Mouse (Mus musculus) intestine, embryonic 15.5 days (tissue): ENCODE measurements around the gene Hap1. TPM values are rescaled to one million over a fixed set of nuclear protein-coding genes. Genes with fewer than 3 reads are reported as not detected.

ENCODE experiments used
- ATAC-seq: fragments of 200-750 bp; cut with Nextera tagmentation; 2 replicates; pipeline ENCODE4 v1.8.0; 2017; ENCODE audit warnings: moderate TSS enrichment, moderate library complexity
- H3K27ac ChIP-seq: fragments of 300-500 bp; sonication (generic); 2 replicates; pipeline ENCODE4 v1.5.1; 2015; ENCODE audit warnings: mild to moderate bottlenecking, inconsistent platforms
- H3K27me3 ChIP-seq: fragments of 300-500 bp; sonication (generic); replicated peaks from 2 replicates; pipeline ENCODE4 v1.6.1; 2015; ENCODE audit warnings: inconsistent platforms
- H3K36me3 ChIP-seq: fragments of 300-500 bp; sonication (generic); 2 replicates; pipeline ENCODE4 v1.6.1; 2015; ENCODE audit warnings: inconsistent platforms
- H3K4me1 ChIP-seq: fragments of 300-500 bp; sonication (generic); replicated peaks from 2 replicates; pipeline ENCODE4 v1.6.1; 2015; ENCODE audit warnings: inconsistent platforms
- H3K4me2 ChIP-seq: fragments of 300-500 bp; sonication (generic); replicated peaks from 2 replicates; pipeline ENCODE4 v1.6.1; 2015; ENCODE audit warnings: mild to moderate bottlenecking, inconsistent platforms
- H3K4me3 ChIP-seq: fragments of 300-500 bp; sonication (generic); replicated peaks from 2 replicates; pipeline ENCODE4 v1.5.1; 2015; ENCODE audit warnings: inconsistent platforms
- H3K9ac ChIP-seq: fragments of 300-500 bp; sonication (generic); 2 replicates; pipeline ENCODE4 v1.6.1; 2015; ENCODE audit warnings: inconsistent platforms
- H3K9me3 ChIP-seq: fragments of 300-500 bp; sonication (generic); 2 replicates; pipeline ENCODE4 v1.6.1; 2016; ENCODE audit warnings: inconsistent platforms
- WGBS: fragments of 180-500 bp; shearing (Covaris S2); methylation state at CpG from one replicate; pipeline ENCODE4 v1.1.7; 2015; 5-methylcytosine and 5-hydroxymethylcytosine counted together
- polyA plus RNA-seq: library from polyadenylated mRNA; unstranded; fragments of >200 nt; fragmentation: Nextera tagmentation; extraction: Ambion mirVana; gene quantifications from 2 replicates; pipeline ENCODE4 v1.2.1, GENCODE M21; 2015

The Hap1 gene
- polyA plus RNA-seq, 1 experiment from 2014 or later: 15.5 TPM

DNA sequence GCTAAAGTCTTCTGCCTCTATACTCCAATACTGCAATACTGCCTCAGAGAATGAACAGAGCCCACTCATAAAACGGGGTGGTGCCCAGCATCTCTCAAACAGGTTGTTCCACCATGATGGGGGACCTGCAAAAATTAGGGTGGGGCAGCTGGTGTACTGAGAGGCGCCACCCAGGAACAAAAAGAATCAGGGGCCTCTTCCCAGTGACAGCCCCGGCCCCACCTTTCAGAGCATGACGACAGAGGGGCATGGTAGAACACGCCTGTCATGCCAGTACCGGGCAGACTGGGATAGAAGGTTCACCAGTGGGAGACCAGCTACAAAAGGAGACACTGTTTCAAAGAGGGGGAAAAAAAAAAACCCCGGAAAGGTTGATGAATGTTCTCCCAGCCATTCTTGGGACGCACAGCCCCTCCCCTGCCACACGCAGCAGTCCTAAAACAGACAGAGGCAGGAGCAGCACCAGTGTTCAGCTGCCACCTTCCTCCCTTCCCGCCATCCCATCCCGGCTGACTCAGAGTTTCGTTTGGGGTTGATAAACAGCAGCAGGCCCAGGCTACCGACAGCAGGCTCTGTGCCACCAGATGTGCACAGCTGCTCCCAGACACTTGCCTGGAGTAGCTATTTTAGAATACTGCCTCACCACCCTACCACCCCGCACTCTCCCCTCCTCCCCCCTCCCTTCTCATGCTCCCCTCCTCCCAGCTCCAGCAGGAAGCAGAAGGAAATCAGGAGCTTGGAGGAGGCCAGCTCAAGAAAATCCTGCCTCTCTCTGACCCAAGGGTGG is 31.9 kb upstream of the Hap1 start:
- H3K4me1 ChIP-seq: peaks cover 68% of the 10 kb centered on the region
- 17% methylated on average over 14 of the region's 14 CpGs for WGBS

DNA sequence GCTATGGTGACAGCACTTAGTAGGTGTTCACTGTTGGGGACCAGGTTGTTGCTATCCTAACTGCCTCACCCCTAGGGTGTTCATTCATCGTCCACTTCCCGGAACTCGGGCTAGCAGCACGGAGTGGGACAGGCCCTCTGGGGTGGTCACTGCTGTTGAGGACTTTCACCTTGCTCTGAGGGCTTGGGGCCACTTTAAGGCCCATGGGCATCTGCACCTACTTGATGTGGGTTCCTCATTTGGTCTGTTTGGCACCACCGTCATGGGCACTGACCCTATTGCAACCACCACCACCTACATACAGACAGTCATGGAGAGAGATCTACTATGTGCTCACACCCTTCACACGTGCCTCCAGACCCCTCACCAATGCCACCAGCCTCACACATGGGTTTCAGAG is 31.2 kb upstream of the Hap1 start:
- Histone ChIP-seq H3K27ac (peak overlapping the region; percentile 73), H3K27me3 (no peaks in the 10 kb centered on the region), H3K36me3 (peaks cover 24% of the 10 kb centered on the region), H3K4me3 (no peak overlapping the region), H3K9ac (no peak overlapping the region), H3K9me3 (no peaks in the 10 kb centered on the region), H3K4me2 (peak overlapping the region; percentile 45), H3K4me1 (peaks cover 64% of the 10 kb centered on the region)
- no peak for ATAC-seq
- WGBS: 79% methylated on average over 6 of the region's 6 CpGs

More for the DNA sequence above, 31.9 kb upstream of the Hap1 start:
- ATAC-seq: peak; percentile 55
- peaks cover 19% of the 10 kb centered on the region for H3K36me3 ChIP-seq
- no peak overlapping the region; the same call in 1 of the 2 replicates for H3K4me3 ChIP-seq
- H3K27me3 ChIP-seq: no peaks in the 10 kb centered on the region
- no peak overlapping the region for H3K9ac ChIP-seq
- peak overlapping the region; percentile 45 for H3K4me2 ChIP-seq
- peak overlapping the region; percentile 73 for H3K27ac ChIP-seq
- H3K9me3 ChIP-seq: no peaks in the 10 kb centered on the region

DNA sequence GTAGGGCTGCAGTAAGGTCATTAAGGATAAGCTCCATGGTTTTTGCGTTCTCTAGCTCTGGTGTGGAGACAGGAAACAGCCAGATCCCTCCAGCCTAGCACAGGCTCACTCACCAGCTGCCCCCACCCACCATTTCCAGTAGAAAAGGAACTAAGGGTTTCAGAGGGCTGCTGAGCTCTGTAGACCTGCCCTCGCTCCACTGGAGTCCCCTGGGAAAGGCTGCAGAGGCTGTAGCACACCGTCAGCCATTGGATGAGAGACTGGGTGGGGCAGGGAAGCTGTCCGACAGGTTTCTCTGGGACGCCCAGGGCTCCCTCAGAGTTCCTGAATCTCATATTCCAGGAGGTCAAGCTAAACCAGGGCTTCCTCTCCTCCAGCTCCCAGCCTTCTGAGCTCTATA is 30.7 kb upstream of the Hap1 start:
- peak overlapping the region; percentile 45 for H3K4me2 ChIP-seq
- 41% methylated on average over 5 of the region's 5 CpGs for WGBS
- peaks cover 27% of the 10 kb centered on the region for H3K36me3 ChIP-seq
- H3K27ac ChIP-seq: peak overlapping the region; percentile 73
- H3K4me3 ChIP-seq: 0 out of 2 replicates have a peak overlapping the region, but pooled peaks have one; percentile 2
- no peaks in the 10 kb centered on the region for H3K27me3 ChIP-seq
- H3K4me1 ChIP-seq: peaks cover 60% of the 10 kb centered on the region
- no peaks in the 10 kb centered on the region for H3K9me3 ChIP-seq
- peak; percentile 86 for ATAC-seq
- H3K9ac ChIP-seq: no peak overlapping the region

DNA sequence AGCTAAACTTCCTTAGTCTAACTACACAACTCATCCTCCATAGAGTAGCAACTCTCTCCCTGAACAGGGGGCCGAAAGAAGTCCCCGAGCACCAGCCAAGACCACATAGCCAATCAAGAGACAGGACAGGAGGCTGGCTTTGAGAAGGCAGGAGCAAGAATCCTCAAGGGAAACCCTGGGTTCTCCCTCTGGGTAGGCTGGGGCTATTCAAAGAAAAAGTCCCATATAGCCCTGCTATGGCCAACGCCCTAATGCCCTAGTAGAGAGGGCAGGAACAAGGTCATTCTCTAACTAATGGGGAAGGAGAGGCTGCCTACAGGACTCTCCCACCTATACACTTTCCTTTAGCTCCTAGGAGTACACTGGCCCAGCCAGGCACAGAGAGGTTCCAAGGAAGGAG is 29.1 kb upstream of the Hap1 start:
- H3K27ac ChIP-seq: no peak overlapping the region
- no peaks in the 10 kb centered on the region for H3K9me3 ChIP-seq
- no peak overlapping the region for H3K4me3 ChIP-seq
- H3K36me3 ChIP-seq: peaks cover 34% of the 10 kb centered on the region
- H3K27me3 ChIP-seq: no peaks in the 10 kb centered on the region
- 91% methylated on average over 3 of the region's 3 CpGs for WGBS
- H3K4me2 ChIP-seq: no peak overlapping the region
- no peak for ATAC-seq
- H3K4me1 ChIP-seq: peaks cover 45% of the 10 kb centered on the region
- no peak overlapping the region for H3K9ac ChIP-seq

DNA sequence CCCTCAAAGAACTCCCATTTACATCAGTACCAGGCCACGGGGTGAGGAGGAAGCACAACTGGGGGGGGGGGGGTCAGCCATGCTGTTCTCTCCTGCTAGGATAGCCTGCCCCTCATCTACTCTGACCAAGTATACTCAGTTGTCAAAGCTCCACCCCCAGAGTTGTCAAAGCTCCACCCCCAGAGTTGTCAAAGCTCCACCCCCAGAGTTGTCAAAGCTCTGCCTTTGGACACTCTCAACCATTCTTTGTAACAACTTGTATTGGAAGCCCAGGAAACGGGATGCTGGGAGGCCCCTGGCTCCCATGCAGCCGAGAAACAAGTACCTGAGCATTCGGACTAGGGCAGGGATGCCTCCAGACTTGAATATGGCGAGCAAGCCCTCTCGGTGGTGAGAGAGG is 26.8 kb upstream of the Hap1 start:
- 87% methylated on average over 6 of the region's 6 CpGs for WGBS
- H3K4me3 ChIP-seq: no peak overlapping the region
- H3K27ac ChIP-seq: no peak overlapping the region
- H3K9me3 ChIP-seq: no peaks in the 10 kb centered on the region
- no peak for ATAC-seq
- no peaks in the 10 kb centered on the region for H3K27me3 ChIP-seq
- no peak overlapping the region for H3K9ac ChIP-seq
- peaks cover 46% of the 10 kb centered on the region for H3K36me3 ChIP-seq
- H3K4me2 ChIP-seq: no peak overlapping the region
- peaks cover 22% of the 10 kb centered on the region for H3K4me1 ChIP-seq

DNA sequence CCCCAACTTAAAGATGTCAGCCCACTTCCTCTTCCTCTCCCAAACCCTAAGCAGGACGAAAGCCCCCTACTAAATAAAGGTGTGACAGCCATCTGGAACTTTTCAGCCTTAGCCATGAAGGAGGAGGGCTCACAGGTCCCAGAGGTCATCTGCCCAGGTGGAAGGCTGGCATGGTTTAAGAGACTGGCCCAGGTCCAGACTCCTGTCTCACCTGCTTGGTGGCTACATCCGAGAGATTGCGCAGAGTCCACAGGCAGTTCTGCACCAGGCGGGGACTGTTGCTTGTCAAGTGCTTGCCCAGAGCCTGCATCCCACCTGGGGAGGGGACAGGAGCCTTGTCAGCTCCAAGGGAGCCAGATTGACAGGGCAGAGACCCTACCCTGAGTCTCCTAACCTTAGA is 23.4 kb upstream of the Hap1 start:
- H3K9ac ChIP-seq: no peak overlapping the region
- no peak overlapping the region for H3K27ac ChIP-seq
- H3K4me1 ChIP-seq: no peaks in the 10 kb centered on the region
- 81% methylated on average over 4 of the region's 4 CpGs for WGBS
- no peaks in the 10 kb centered on the region for H3K9me3 ChIP-seq
- H3K4me2 ChIP-seq: no peak overlapping the region
- no peak for ATAC-seq
- peaks cover 52% of the 10 kb centered on the region for H3K36me3 ChIP-seq
- no peaks in the 10 kb centered on the region for H3K27me3 ChIP-seq
- H3K4me3 ChIP-seq: no peak overlapping the region

DNA sequence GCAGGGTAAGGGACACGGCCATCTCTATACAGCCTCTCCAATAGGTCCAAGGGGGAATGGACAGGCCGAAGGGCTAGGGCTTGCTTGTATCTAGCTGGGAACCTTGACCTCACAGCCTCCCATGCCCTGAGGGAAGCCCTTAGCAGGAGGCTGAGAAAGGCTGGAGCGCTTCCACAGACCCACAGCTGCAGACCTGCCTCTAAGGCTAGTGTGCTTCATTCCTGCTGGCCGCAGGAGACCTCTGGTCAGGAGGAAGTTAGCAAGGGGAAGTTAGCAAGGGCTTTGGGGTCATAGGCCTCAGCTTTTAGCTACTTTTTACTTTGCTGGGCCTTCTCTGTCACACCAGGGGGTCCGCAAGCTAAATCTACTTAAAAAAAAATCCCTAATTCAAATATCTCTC is 22.5 kb upstream of the Hap1 start:
- no peaks in the 10 kb centered on the region for H3K27me3 ChIP-seq
- H3K4me2 ChIP-seq: no peak overlapping the region
- H3K9ac ChIP-seq: no peak overlapping the region
- ATAC-seq: no peak
- H3K4me3 ChIP-seq: no peak overlapping the region
- H3K36me3 ChIP-seq: peaks cover 57% of the 10 kb centered on the region
- H3K9me3 ChIP-seq: no peaks in the 10 kb centered on the region
- H3K27ac ChIP-seq: no peak overlapping the region
- 96% methylated on average over 5 of the region's 5 CpGs for WGBS
- no peaks in the 10 kb centered on the region for H3K4me1 ChIP-seq

DNA sequence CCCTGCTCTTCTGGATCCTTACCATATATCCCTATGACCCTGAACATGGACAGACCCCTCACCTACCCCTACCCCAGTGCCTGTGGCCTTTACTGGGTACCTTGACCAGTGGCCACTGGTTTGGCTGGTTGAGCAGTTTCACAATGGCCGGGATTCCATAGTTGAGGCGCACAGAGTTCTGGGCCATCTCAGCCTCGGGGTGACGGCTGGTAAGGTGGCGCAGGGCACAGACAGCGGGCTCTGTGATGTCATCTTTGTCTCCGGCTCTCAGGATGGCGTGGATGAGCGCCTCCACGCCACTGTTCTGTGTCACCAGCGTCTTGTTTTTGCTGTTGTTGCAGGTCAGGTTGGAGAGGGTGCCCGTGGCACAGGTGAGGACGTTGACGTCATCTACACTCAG is 22.1 kb upstream of the Hap1 start:
- H3K27ac ChIP-seq: no peak overlapping the region
- no peak for ATAC-seq
- H3K27me3 ChIP-seq: no peaks in the 10 kb centered on the region
- H3K4me1 ChIP-seq: no peaks in the 10 kb centered on the region
- H3K9me3 ChIP-seq: no peaks in the 10 kb centered on the region
- H3K36me3 ChIP-seq: peaks cover 56% of the 10 kb centered on the region
- no peak overlapping the region for H3K4me3 ChIP-seq
- no peak overlapping the region for H3K4me2 ChIP-seq
- 96% methylated on average over 14 of the region's 14 CpGs for WGBS
- H3K9ac ChIP-seq: no peak overlapping the region

DNA sequence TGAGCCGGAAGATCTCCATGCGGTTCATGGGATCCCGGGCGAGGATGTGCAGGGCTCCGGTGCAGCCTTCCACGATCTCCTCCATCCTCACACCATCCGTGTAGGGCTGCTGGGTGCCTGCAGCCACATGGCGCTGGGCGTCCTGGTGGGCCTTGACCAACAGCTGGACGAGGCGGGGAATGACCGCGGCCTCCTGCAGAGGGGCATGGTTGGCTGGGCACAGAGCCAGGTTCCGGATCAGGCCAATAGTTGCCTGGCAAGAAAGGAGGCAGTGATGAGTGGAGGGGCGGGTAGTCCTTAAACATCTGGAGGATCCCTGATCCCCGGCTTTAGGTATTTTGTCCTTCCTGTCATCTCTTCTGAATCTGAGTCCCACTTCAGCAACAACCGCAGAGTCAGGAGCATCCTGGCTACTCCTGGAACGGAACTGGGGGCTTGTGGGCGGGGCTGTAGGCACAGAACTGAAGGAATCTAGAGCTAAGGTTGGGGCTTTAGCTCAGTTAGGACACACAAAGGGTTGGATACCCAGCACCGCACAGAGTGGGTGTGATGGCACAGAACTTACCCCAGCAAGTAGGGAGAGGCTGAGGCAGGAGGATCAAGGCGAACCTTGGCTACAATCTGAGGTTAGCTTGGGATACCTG is 20.9 kb upstream of the Hap1 start:
- no peak overlapping the region for H3K9ac ChIP-seq
- H3K9me3 ChIP-seq: no peaks in the 10 kb centered on the region
- WGBS: 92% methylated on average over 21 of the region's 21 CpGs
- no peaks in the 10 kb centered on the region for H3K4me1 ChIP-seq
- ATAC-seq: no peak
- peaks cover 56% of the 10 kb centered on the region for H3K36me3 ChIP-seq
- no peaks in the 10 kb centered on the region for H3K27me3 ChIP-seq
- H3K27ac ChIP-seq: no peak overlapping the region
- no peak overlapping the region for H3K4me2 ChIP-seq
- H3K4me3 ChIP-seq: no peak overlapping the region

DNA sequence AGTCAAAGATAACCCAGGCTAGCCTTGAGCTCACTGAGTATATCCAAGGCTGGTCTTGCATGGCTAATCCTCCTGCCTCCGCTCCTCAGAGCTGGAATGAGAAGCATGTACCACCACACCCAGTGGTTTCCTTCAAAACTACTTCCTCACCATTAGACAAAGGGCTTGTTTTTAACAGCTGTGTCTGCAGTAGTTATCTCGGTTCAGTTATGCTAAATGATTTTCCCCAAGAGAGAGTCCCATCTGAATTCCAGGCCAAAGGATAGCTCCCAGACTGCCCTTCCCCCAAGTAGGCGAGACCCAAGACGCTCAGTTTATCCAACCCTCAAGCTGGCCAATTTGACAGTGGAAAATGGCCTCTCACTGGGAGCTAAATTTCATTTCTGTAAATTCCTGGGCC is 20.1 kb upstream of the Hap1 start:
- Histone ChIP-seq H3K36me3 (peaks cover 60% of the 10 kb centered on the region), H3K9me3 (no peaks in the 10 kb centered on the region), H3K4me2 (no peak overlapping the region), H3K9ac (no peak overlapping the region), H3K27me3 (no peaks in the 10 kb centered on the region), H3K4me1 (no peaks in the 10 kb centered on the region), H3K27ac (no peak overlapping the region), H3K4me3 (no peak overlapping the region)
- no peak for ATAC-seq
- 79% methylated on average over 4 of the region's 4 CpGs for WGBS

DNA sequence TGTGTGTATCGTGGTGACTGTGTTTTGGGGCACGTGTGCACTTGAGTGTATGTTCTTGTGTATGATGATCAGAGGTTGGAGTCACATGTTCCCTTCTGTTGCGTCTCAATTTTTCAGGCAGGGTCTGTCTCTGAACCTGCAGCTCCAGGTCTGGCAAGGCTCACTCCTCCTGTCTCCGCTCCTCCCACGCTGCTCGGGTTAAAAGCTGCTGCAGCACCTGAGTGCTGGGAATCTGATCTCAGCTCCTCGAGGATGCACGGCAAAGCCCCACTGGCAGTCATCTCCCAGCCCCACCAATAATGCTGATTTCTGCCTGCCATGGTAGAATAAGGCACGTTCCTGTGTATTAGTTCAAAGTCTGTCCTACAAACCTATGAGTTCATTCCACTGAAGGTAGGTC is 19.2 kb upstream of the Hap1 start:
- H3K9ac ChIP-seq: no peak overlapping the region
- H3K4me3 ChIP-seq: no peak overlapping the region
- H3K4me2 ChIP-seq: no peak overlapping the region
- no peaks in the 10 kb centered on the region for H3K9me3 ChIP-seq
- ATAC-seq: no peak
- peaks cover 60% of the 10 kb centered on the region for H3K36me3 ChIP-seq
- 91% methylated on average over 9 of the region's 9 CpGs for WGBS
- H3K27me3 ChIP-seq: no peaks in the 10 kb centered on the region
- no peak overlapping the region for H3K27ac ChIP-seq
- H3K4me1 ChIP-seq: no peaks in the 10 kb centered on the region

DNA sequence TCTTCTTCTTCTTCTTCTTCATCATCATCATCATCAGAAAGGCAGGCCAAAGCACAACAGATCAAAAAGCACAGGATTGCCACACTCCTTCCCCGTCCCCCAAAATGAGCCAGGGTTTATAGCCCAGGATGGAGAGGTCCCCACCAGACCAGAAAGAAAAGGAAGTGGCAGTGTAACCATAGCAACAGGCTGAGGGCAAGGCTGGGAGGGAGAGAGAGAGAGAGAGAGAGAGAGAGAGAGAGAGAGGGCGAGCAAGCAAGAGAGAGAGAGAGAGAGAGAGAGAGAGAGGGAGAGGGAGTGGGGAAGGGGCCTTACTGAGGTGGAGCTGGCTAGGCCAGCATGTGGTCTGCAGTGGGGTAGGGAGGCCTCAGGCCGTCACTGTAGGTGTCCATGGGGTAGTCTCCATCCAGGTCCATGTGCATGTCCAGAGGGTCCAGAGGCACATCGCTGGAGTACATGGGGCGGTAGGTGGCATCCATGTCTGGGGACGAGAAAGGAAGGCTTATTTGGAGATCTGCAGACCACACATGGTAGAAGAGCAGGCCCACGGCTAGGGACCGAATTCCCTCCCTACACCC is 16.1 kb upstream of the Hap1 start:
- no peaks in the 10 kb centered on the region for H3K27me3 ChIP-seq
- H3K4me2 ChIP-seq: no peak overlapping the region
- no peak overlapping the region for H3K27ac ChIP-seq
- ATAC-seq: no peak
- peaks cover 47% of the 10 kb centered on the region for H3K36me3 ChIP-seq
- no peak overlapping the region for H3K9ac ChIP-seq
- 73% methylated on average over 8 of the region's 8 CpGs for WGBS
- H3K4me1 ChIP-seq: no peaks in the 10 kb centered on the region
- H3K9me3 ChIP-seq: no peaks in the 10 kb centered on the region
- no peak overlapping the region for H3K4me3 ChIP-seq
